Mouse (Mus musculus) small intestine, adult 2 months (tissue): Measurements from ENCODE around the gene Mlph.

Experiments
- CTCF ChIP-seq: fragments of 200-500 bp; IDR thresholded peaks from 2 replicates; pipeline ENCODE4 v1.5.1; 2012; ENCODE audit warnings: low read depth, mild to moderate bottlenecking, control low read depth, inconsistent platforms, low read length, moderate library complexity, mixed read lengths; ENCODE audit not compliant: insufficient replicate concordance, insufficient read length; ENCODE audit errors: extremely low read depth
- POLR2A ChIP-seq: fragments of 200-500 bp; IDR thresholded peaks from 2 replicates; pipeline ENCODE4 v1.6.1; 2012; ENCODE audit warnings: low read depth, mild to moderate bottlenecking, control low read depth, inconsistent platforms, low read length, moderate library complexity

DNA sequence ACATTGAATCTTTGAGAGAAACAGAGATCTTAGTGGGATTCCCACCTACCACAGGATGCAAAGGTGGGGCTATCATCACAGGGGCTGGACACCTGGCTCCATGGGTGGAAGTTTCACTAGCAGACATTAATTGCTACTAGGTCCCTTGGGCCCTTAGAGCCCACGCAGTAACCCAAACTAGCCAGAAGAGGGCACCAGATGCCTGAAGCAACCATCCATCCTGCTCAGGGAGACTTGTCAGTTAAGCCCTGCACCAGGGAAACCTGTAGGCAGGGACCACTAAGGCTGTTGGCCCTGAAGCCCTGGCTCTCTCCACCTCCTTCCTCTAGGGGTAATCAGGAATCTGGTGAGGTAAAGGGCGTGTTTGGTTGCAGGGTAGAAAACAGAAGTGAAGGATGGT, 8.5 kb upstream of the Mlph start:
- TF ChIP-seq CTCF (peak; percentile 90; the same call in 1 of the 2 replicates), POLR2A (no peak)
